Mouse (Mus musculus) brain, adult 2 months (tissue): ENCODE measurements at regions not wholly inside any gene's neighbourhood (a gene's known extent, or its start where the extent isn't known, plus 50 kb on each side); places are given as distances from the start of the nearest gene placed in this dataset.

Experiments used
- DNase-seq: peaks from one replicate; pipeline ENCODE4 v3.0.0; 2011; ENCODE audit warnings: low read depth, low spot score

DNA sequence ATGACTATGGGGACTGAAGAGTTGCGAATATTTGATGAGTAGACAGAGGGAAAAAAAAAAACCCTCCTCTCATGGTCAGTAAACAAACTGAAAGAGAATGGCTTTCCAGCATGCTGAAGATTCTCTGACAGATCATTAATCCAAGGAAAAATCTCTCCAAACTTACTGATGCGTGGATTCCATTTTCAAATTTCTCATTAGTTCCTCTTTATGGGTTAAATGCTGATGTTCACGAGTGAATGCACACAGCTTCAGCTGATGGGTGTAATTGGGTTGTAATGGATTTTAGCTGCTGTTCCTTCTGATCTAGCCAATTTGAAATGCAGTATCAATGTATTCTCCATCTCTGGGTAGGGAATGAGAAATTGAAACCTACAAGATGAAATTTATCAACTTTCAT lies 2945.6 kb upstream of the 5930422O12Rik start:
- no peak for DNase-seq

DNA sequence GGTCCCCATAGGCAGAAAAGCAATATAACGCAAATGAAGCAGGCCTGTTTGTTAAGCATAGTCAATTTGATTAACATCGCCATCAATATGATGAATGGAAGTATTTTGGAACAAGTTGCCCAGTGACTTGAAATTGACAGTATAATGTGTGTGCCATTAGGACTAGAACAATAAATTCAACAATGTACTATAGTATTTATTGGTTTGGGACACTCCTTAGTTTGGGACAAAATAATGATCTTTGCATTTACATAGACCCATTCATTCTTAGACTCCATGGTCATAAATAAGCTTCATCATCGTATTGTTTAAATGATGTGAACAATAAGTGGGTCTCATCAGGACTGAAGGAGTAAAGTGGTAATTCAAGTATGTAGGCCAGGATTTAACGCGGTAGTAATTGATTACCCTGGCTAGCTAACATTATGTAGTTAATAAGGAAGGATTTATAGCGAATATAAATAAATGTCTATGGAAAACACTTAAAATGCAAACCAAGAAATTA lies 2933.6 kb upstream of the 5930422O12Rik start:
- no peak for DNase-seq

GRCm38 (mm10) chr8:30502164-30502563 lies 2926.3 kb upstream of the 5930422O12Rik start:
- DNase-seq: no peak

DNA sequence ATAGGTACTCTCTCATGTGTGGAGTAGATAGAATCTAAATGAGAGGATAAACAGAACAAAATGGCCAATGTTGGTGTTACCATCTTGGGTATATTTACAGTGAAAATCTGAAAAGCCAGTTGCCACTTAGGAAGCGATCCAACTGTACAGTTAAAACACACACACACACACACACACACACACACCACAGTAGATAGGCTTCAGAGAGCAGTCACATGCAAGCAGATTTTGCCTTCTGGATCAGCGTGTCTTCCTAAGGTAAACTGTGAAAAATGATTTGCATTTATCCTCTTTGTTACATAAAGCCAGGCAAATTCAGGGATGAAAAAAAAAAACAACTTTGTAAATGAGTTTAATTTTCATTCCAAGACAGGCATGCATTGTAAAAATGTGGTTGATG lies 2917.2 kb upstream of the 5930422O12Rik start:
- DNase-seq: peak; percentile 28

DNA sequence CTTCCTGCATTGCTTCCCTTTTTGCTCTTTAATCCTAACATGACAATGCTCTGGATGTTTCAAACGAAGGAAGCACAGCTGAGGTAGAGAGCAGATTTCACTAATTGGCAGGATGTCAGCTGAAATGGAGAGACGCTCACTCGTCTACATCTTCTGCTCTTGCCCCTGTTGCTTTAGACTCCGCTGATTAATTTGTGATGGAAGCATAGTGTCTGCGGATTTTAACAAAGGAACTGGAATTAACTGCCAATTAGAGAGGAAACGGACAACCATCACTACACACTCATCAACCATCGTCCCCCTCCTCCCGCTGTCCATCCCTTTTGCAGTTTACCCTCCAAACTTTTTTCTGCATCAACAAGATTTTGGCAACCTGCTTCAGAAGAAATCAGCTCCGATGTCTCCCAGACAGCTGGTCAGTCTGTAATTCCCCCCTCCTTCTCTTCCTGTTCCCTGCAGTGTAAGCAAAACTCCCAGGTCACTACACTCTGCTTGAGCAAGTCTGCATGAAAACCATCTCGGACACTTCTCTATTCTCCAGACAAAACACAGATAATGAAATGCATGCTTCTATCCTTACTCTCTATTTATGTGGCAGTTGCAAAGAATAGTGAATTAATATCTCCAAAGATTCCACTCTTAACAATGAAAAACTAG lies 2905.6 kb upstream of the 5930422O12Rik start:
- DNase-seq: no peak

DNA sequence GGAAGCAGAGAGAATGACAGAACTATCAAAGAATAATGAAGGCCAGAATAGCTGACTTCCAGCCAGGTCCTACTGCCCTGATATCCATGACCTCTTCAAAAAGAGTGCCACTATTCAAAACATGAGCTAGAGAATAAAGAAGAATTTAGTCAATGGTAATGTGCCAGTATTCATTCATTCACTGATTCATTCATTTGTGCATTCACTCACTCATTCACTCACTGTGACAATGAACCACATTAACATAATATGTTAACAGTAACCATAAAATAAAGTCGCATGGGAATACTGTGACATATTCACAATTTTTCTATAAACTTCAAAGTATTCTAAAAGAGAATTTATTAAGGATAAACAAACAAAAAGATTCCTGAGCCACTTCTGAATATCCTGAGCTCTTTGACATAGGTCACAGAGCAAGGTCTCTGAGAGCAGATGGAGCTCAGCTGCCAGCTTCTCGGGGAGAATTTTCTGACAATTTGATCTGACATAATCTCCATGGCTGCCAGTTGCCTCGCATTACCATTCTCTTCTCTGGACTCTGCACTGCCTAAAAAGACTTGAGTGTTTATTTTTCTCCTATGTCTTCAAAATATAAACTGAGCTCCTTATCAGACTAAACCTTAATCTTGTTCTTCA lies 2895.5 kb upstream of the 5930422O12Rik start:
- DNase-seq: peak; percentile 4

DNA sequence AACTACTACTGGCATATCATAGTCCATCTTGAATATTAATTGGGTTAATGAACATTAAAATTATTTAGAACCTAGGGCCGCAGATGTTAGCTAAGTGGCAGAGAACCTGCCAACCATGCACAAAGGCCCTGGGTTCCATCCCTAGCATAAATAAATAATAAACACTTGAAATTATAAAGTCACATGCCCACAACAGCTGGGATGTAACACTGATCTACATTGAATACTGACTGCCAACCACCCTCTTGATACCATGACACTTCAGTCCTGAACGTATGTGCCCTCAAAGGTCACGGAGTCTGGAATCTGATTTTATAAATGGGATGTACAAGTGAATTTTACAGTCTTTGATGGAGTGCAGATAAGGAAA lies 2895.0 kb upstream of the 5930422O12Rik start:
- no peak for DNase-seq

- DNase-seq: no peak
Measured at GRCm38 (mm10) chr8:30535450-30535849, 2893.1 kb upstream of the 5930422O12Rik start.

DNA sequence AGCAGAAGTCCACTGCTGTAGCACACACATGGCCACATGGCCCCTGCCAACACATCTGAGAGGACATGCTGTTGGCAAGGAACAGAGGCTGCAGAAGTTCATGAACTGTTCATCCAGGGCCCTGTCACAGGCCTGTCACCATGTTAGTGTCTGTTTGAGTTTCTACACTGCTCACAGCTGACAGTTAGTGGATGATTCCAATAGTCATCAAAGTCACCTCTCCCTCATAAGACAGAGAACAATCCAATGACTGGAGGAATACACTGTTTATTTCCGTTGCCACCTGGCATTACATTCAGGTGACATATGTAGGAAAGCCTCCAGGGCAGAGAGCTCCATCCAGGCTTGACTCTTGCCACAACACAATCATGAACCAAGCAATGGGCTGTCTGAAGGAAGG lies 2886.3 kb upstream of the 5930422O12Rik start:
- DNase-seq: no peak

DNA sequence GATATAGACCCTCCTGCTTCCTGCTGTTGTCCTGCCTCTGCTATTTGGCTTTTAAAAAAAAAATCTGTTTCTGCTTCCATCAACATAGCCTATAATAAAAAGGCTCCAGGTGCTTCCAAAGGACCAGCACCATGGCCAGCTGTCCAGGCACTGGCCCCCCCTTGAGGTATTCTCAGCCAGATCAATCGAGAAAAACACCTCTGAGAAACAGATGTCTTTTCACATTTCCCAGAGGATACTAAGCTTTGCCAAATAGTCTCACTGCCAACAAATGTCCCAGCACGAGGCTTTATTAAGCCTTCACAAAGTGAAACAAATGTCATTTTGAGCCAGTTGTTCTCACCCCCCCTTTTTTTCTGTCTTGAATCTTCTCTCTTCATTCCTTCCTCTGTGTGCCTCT lies 2880.7 kb upstream of the 5930422O12Rik start:
- DNase-seq: peak; percentile 33

DNA sequence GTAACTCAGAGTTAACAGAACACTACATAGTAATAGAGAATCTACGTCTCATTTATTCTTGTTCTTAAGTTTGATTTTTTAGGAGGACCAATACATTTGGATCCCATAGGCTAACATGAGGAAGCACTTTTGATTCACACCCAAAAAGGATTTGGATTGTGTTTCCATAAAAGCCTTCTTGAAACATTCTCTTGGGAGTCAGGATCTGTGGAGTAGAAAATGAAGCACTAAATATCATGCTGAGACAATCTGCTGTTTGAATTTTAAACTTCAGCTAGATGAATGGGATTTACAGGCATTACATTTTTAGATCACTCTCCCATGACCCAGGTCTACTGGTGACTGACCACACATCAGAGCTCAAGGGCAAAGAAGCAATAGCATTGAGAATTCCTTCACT lies 2877.5 kb upstream of the 5930422O12Rik start:
- peak; percentile 3 for DNase-seq

DNA sequence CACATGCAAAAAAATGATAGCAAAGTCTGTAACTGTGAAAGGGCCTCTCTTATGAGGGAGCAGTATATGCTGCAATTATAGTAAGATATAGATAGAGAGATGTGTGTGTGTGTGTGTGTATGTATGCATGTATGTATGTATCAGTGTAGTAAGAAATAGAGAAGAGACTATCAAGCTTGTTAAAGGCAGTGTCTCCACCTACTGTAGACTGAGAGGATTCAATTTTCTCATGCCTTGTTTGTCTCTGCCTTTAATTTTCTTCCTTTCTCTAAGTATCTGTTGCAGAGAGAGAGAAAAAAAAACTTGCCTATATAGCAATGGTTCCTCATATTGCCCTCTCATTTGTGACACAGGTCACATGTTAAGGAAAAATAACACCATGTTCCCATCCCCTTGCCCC lies 2871.1 kb upstream of the 5930422O12Rik start:
- DNase-seq: no peak

GRCm38 (mm10) chr8:30561323-30562207 lies 2866.9 kb upstream of the 5930422O12Rik start:
- DNase-seq: no peak

DNA sequence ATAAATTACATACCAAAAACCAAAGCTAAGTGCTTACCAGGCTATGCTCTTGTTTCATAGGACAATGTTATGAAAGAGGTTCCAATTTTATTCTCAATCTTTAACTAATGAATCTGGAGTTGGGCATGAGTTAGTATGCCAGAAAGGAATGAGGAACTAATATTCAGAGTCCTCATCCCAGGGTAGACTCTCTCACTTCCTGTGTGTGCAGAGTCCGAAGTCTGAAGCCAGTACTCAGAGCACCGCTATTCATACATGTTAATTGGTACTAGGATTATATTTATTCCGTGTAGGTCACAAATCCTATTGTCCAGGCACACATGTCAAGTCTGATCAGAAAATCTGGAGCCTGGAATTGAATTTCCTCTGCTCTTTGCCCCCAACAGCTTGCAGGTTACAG lies 2858.7 kb upstream of the 5930422O12Rik start:
- no peak for DNase-seq

DNA sequence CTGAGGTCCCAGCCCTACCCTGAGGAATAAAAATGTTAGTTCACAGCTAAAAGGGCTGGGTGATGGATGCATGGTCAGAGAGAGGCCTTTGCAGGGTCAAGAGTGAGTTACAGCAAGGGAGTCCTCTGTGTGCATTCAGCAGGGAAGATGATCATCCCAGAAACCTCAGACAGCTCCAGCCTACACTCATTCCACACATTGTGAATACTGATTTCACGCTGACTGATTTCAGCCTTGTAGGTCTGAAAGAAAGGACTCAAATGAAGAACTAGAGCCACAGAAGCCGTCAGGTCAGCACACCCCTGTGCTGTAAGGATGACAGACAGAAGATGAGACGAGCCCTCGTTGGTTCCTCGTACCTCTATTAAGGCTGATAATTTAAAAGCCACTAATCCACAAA lies 2858.0 kb upstream of the 5930422O12Rik start:
- DNase-seq: no peak

DNA sequence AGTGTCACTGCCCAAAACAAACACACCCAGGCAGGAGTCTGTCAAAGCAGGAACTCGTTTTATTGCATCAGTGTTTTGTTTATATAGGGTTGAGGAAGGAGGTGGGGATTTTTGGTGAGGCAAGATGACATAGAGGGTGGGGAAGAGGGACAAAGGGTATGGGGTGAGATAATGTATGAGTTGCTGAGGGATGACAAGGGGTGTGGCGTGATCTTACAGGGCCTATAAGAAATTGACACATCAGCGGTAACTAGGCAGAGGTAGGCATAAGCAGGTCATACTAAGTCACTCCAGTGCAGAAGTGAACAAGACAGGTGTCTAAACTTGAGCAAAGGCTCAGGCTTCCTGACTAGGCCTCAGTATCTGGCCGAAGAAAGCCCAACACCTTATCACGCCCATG lies 2841.0 kb upstream of the 5930422O12Rik start:
- no peak for DNase-seq

- no peak for DNase-seq
Measured at GRCm38 (mm10) chr8:30602421-30602820, 2826.1 kb upstream of the 5930422O12Rik start.

DNA sequence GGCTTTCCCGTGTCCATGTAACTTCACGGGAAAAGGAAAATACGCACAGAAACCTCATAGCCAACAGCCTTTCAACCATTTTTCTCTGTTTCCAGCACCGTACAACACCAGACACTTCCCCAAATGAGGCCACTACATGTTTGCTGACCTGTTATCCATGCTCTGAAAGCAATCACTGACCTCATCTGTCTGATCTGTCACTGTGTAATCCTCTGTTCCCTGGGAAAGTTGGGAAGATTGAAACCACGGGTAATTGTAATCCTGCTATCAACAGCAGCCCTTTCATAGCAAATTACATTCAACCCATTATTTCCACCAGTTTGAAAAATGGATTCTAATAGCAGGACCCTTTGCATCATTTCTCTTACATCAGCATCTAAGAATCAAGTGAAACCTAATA lies 2798.2 kb upstream of the 5930422O12Rik start:
- no peak for DNase-seq

- peak; percentile 36 for DNase-seq
Measured at GRCm38 (mm10) chr8:30636791-30637190, 2791.7 kb upstream of the 5930422O12Rik start.

- peak; percentile 28 for DNase-seq
Measured at GRCm38 (mm10) chr8:30642866-30643690, 2785.4 kb upstream of the 5930422O12Rik start.

GRCm38 (mm10) chr8:30648497-30648896 lies 2780.0 kb upstream of the 5930422O12Rik start:
- DNase-seq: no peak
